In genomic region chr9:57076701-57077660, GRCm38 (mm10) we compare ENCODE assay signal across 1 mouse cellular context.
TF ChIP-seq lines count a peak whose summit lies in the region.

No protein-coding gene starts in this region.

TF ChIP-seq in MEL, 35 proteins besides CTCF, POLR2A, EP300 and RAD21 (continued from another document):
- TF ChIP-seq MXI1 (IDR thresholded peaks at IDR 0.05; ENCODE audit: low read depth, low read length) (peak; percentile 86), POLR2AphosphoS2 (IDR thresholded peaks at IDR 0.05; ENCODE audit: low read length) (no peak; the same call in 1 of the 2 replicates), MAX (IDR thresholded peaks at IDR 0.05; ENCODE audit: low read length) (peak; percentile 45; the same call in 1 of the 2 replicates), CHD2 (IDR thresholded peaks at IDR 0.05; ENCODE audit: low read length) (no peak), MEF2A (IDR thresholded peaks at IDR 0.05; ENCODE audit: extremely low read depth, insufficient replicate concordance, low read depth, low read length, poor library complexity, severe bottlenecking) (no peak)
